Mouse (Mus musculus) E14TG2a.4 (cell line): Measurements from ENCODE around the gene E130308A19Rik.

Experiments
- CTCF ChIP-seq: conservative IDR thresholded peaks from 2 replicates; pipeline ENCODE4 v1.5.1; 2014; ENCODE audit warnings: low read length
- NANOG ChIP-seq: IDR thresholded peaks from 2 replicates; pipeline ENCODE4 v1.6.1; 2014; ENCODE audit warnings: borderline replicate concordance, low read length, mixed read lengths
- POU5F1 ChIP-seq: IDR thresholded peaks from 2 replicates; pipeline ENCODE4 v1.6.1; 2014; ENCODE audit warnings: low read length, borderline replicate concordance

DNA sequence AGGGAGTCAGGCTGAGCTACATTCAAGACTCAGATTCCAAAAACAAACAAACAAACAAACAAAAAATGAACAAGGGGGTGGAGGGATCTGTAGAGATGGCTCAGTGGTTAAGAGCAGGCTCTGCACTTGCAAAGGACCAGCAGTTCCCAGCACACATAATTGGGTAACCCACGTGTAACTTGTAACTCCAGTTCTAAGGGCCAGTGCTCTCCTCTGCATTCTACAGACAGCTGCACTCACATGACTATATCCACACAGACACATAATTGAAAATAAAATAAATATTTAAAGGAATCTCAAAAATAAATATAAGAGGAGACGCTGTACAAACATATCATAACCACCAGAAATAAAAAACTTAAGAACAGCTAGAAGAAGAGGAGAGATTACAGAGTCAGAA lies 113.9 kb downstream of the E130308A19Rik start:
- TF ChIP-seq CTCF (no peak), NANOG (no peak), POU5F1 (no peak)
